Mouse (Mus musculus) MEL (cell line): ENCODE results near the gene Slc29a1. TPM values are rescaled to one million over a fixed set of nuclear protein-coding genes. Genes with fewer than 3 reads are reported as not detected.

Source experiments
- DNase-seq: peaks from one replicate; pipeline ENCODE4 v3.0.0; 2011; ENCODE audit warnings: low read depth, low spot score
- H3K27ac ChIP-seq: 2 replicates; pipeline ENCODE4 v1.5.1; 2012; ENCODE audit warnings: low read depth, mild to moderate bottlenecking, control low read depth, low read length, moderate library complexity; ENCODE audit not compliant: control insufficient read depth
- H3K27me3 ChIP-seq, 2 experiments: fragments of 150-350 bp in 1 of 2; sonication (generic) in 1 of 2; 2 replicates each; pipeline ENCODE4 v1.6.1; 2012; ENCODE audit warnings: low read length in 2 of 2, mild to moderate bottlenecking in 2 of 2, improper control_type of control experiment in 1 of 2, moderate library complexity in 1 of 2; ENCODE audit not compliant: insufficient read depth in 2 of 2, control insufficient read depth in 1 of 2
- H3K36me3 ChIP-seq, 2 experiments: 2 replicates each; pipeline ENCODE4 v1.6.1; 2012 to 2014; ENCODE audit warnings: low read length in 2 of 2, improper control_type of control experiment in 1 of 2, inconsistent platforms in 1 of 2, mild to moderate bottlenecking in 1 of 2; ENCODE audit not compliant: insufficient read depth in 2 of 2, control insufficient read depth in 1 of 2
- H3K4me1 ChIP-seq, 2 experiments: fragments of 150-350 bp in 1 of 2; sonication (generic) in 1 of 2; 2 replicates each; pipeline ENCODE4 v1.6.1; 2012; ENCODE audit warnings: low read length in 2 of 2, improper control_type of control experiment in 1 of 2, mild to moderate bottlenecking in 1 of 2; ENCODE audit not compliant: insufficient read depth in 2 of 2, control insufficient read depth in 1 of 2
- H3K4me3 ChIP-seq, 2 experiments: fragments of 150-350 bp in 1 of 2; sonication (generic) in 1 of 2; 2 replicates each; pipeline ENCODE4 v1.5.1; 2012; ENCODE audit warnings: low read depth in 2 of 2, low read length in 2 of 2, mild to moderate bottlenecking in 2 of 2, moderate library complexity in 2 of 2, control low read depth in 1 of 2, improper control_type of control experiment in 1 of 2; ENCODE audit not compliant: control insufficient read depth in 1 of 2, insufficient read depth in 1 of 2
- H3K79me2 ChIP-seq: 2 replicates; pipeline ENCODE4 v1.6.1; 2012; ENCODE audit warnings: mild to moderate bottlenecking, low read length, moderate library complexity; ENCODE audit not compliant: control insufficient read depth, poor library complexity, insufficient read depth
- H3K9ac ChIP-seq: 2 replicates; pipeline ENCODE4 v1.6.1; 2012; ENCODE audit warnings: low read depth, mild to moderate bottlenecking, control low read depth, low read length, moderate library complexity; ENCODE audit not compliant: control insufficient read depth, poor library complexity, severe bottlenecking
- H3K9me3 ChIP-seq: fragments of 150-350 bp; sonication (generic); replicated peaks from 2 replicates; pipeline ENCODE4 v1.6.1; 2012; ENCODE audit warnings: mild to moderate bottlenecking, low read length, improper control_type of control experiment, moderate library complexity; ENCODE audit not compliant: insufficient read depth
- BHLHE40 ChIP-seq: IDR thresholded peaks from 2 replicates; pipeline ENCODE4 v1.6.1; 2012; ENCODE audit warnings: low read depth, mild to moderate bottlenecking, inconsistent platforms, low read length, improper control_type of control experiment, borderline replicate concordance
- CHD1 ChIP-seq: IDR thresholded peaks from 2 replicates; pipeline ENCODE4 v1.6.1; 2012; ENCODE audit warnings: low read depth, mild to moderate bottlenecking, inconsistent platforms, low read length, improper control_type of control experiment
- CHD2 ChIP-seq: IDR thresholded peaks from 2 replicates; pipeline ENCODE4 v1.6.1; 2011; ENCODE audit warnings: low read length, improper control_type of control experiment
- CTCF ChIP-seq, 3 experiments: IDR thresholded peaks in 2 of 3; conservative IDR thresholded peaks in 1 of 3; 2 replicates each; pipeline ENCODE4 v1.5.1; 2011 to 2012; ENCODE audit warnings: low read length in 3 of 3, low read depth in 2 of 3, mild to moderate bottlenecking in 2 of 3, improper control_type of control experiment in 1 of 3, inconsistent platforms in 1 of 3, mixed read lengths in 1 of 3, moderate library complexity in 1 of 3; ENCODE audit not compliant: control insufficient read depth in 1 of 3, insufficient read depth in 1 of 3, poor library complexity in 1 of 3, severe bottlenecking in 1 of 3
- EP300 ChIP-seq, 2 experiments: IDR thresholded peaks; 2 replicates each; pipeline ENCODE4 v1.6.1; 2011; ENCODE audit warnings: improper control_type of control experiment in 2 of 2, low read length in 2 of 2, low read depth in 1 of 2, mild to moderate bottlenecking in 1 of 2
- ETS1 ChIP-seq: IDR thresholded peaks from 2 replicates; pipeline ENCODE4 v1.6.1; 2012; ENCODE audit warnings: low read depth, mild to moderate bottlenecking, inconsistent platforms, low read length, improper control_type of control experiment, moderate library complexity
- GATA1 ChIP-seq: IDR thresholded peaks from 2 replicates; pipeline ENCODE4 v1.6.1; 2011; ENCODE audit warnings: low read depth, low read length, improper control_type of control experiment
- MXI1 ChIP-seq: IDR thresholded peaks from 2 replicates; pipeline ENCODE4 v1.6.1; 2011; ENCODE audit warnings: mild to moderate bottlenecking, low read depth, low read length, improper control_type of control experiment
- MYC ChIP-seq: IDR thresholded peaks from 2 replicates; pipeline ENCODE4 v1.6.1; 2011; ENCODE audit warnings: low read depth, mild to moderate bottlenecking, low read length, improper control_type of control experiment, moderate library complexity
- NELFE ChIP-seq: IDR thresholded peaks from 2 replicates; pipeline ENCODE4 v1.6.1; 2011; ENCODE audit warnings: low read depth, low read length, improper control_type of control experiment
- POLR2A ChIP-seq, 2 experiments: IDR thresholded peaks; 2 replicates each; pipeline ENCODE4 v1.6.1; 2011 to 2012; ENCODE audit warnings: low read length in 2 of 2, mild to moderate bottlenecking in 2 of 2, control low read depth in 1 of 2, improper control_type of control experiment in 1 of 2, low read depth in 1 of 2, moderate library complexity in 1 of 2; ENCODE audit not compliant: control insufficient read depth in 1 of 2, insufficient read depth in 1 of 2, poor library complexity in 1 of 2
- POLR2AphosphoS5 ChIP-seq: IDR thresholded peaks from 2 replicates; pipeline ENCODE4 v1.6.1; 2012; ENCODE audit warnings: low read depth, borderline replicate concordance, mild to moderate bottlenecking, inconsistent platforms, low read length, moderate library complexity, mixed read lengths
- RAD21 ChIP-seq: IDR thresholded peaks from 2 replicates; pipeline ENCODE4 v1.6.1; 2011; ENCODE audit warnings: mild to moderate bottlenecking, low read depth, low read length, improper control_type of control experiment
- RCOR1 ChIP-seq: IDR thresholded peaks from 2 replicates; pipeline ENCODE4 v1.6.1; 2012; ENCODE audit warnings: low read depth, mild to moderate bottlenecking, inconsistent platforms, low read length, improper control_type of control experiment
- SMC3 ChIP-seq: IDR thresholded peaks from 2 replicates; pipeline ENCODE4 v1.6.1; 2011; ENCODE audit warnings: low read depth, low read length, improper control_type of control experiment
- TAL1 ChIP-seq: IDR thresholded peaks from 2 replicates; pipeline ENCODE4 v1.6.1; 2012; ENCODE audit warnings: mild to moderate bottlenecking, inconsistent platforms, low read length, moderate library complexity, mixed read lengths
- TBP ChIP-seq: IDR thresholded peaks from 2 replicates; pipeline ENCODE4 v1.8.0; 2011; ENCODE audit warnings: low read depth, low read length, improper control_type of control experiment
- TCF12 ChIP-seq: IDR thresholded peaks from 2 replicates; pipeline ENCODE4 v1.6.1; 2014; ENCODE audit warnings: low read depth, mild to moderate bottlenecking, inconsistent platforms, low read length, improper control_type of control experiment, moderate library complexity
- UBTF ChIP-seq: IDR thresholded peaks from 2 replicates; pipeline ENCODE4 v1.6.1; 2012; ENCODE audit warnings: low read depth, mild to moderate bottlenecking, inconsistent platforms, low read length, improper control_type of control experiment, moderate library complexity, borderline replicate concordance; ENCODE audit not compliant: insufficient read depth
- ZC3H11A ChIP-seq: IDR thresholded peaks from 2 replicates; pipeline ENCODE4 v1.6.1; 2012; ENCODE audit warnings: low read depth, mild to moderate bottlenecking, inconsistent platforms, low read length, improper control_type of control experiment
- ZNF384 ChIP-seq: IDR thresholded peaks from 2 replicates; pipeline ENCODE4 v1.6.1; 2012; ENCODE audit warnings: low read depth, mild to moderate bottlenecking, inconsistent platforms, low read length, improper control_type of control experiment
- polyA plus RNA-seq, 2 experiments: library from polyadenylated mRNA; stranded (reverse) in 1 of 2; unstranded in 1 of 2; fragments of >175 nt in 1 of 2; fragments of >200 nt in 1 of 2; gene quantifications; 2 replicates each; pipeline versions ENCODE4 v1.2.1 to v1.2.4; 2012; ENCODE audit warnings: low replicate concordance in 2 of 2, low read depth in 1 of 2; ENCODE audit not compliant: insufficient read length in 2 of 2, insufficient read depth in 1 of 2, missing spikeins in 1 of 2
- total RNA-seq: library from RNA; depleted of rRNA; stranded (reverse); fragments of 300-350 nt; gene quantifications from 2 replicates; pipeline ENCODE4 v1.2.3, GENCODE M21; 2012; rRNA removed

The Slc29a1 gene
- total RNA-seq (200 and 238 TPM in 2 replicates), polyA plus RNA-seq (100 to 1,000 TPM in 1 of 2 experiments, not detected in 1; 341 TPM)

DNA sequence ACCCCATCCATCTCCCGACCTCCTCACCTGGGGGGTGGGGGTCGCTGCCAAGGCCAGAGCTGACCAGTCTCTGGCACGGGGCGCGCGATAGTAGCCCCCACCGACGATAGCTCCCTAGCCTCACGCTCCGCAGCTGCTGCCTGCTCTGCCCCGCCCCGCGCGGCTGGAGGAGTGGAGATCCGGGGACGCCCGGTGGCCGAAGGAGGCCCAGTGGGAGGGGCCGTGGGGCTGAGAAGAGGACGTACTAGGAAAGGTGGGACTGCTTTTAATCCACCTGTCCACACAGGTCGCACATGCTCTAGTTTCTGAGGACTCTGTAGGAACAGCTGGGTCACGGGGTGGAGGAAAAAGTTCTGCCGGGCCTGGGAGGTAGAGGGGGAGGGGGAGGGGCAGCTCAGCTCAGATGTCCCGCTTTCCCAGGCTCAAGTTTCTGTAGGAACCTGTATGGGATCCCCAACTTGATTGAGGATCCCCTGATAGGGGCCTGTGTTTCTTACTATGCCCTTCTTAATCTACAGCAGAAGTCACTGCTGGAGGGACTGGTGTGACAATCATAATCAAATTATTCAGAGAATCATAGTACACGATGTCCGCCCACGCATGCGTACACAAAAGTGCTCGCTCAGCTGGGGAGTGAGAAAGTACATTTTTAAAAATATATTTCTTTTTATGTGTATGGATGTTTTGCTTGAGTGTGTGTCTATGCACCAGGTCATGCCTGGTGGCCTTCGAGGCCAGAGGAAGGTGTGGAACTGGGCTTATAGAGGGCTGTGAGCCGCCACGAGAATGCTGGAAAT, at the start of gene Slc29a1:
Gene Slc29a1 (minus strand): TSS at position 161 of the 797 bp plus-strand sequence.
- H3K4me1 ChIP-seq, result peaks cover 19 to 28% of the 10 kb centered on the region in 2 experiments

DNA sequence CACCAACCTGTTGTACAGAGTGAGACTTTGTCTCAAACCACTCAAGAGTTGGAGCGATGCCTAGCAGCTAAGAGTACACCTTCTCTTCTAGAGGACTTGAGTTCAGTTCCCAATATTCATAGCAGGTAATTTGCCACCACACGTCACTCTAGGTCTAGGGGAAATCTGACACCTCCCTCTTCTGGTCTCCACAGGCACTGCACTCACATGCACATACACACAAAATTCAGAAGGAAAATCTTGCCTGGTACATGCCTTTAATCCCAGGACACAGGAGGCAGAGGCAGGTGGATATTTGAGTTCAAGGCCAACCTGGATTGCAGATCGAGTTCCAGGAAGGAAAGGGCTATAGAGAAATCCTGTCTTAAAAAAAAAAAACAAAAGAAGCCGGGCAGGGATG, 44.8 kb upstream of the Slc29a1 start:
- Histone ChIP-seq H3K27me3 (peaks cover 7 to 12% of the 10 kb centered on the region in 2 experiments; a peak in 3 of 4 replicates), H3K9me3 (no peaks in the 10 kb centered on the region), H3K36me3 (no peaks in the 10 kb centered on the region), H3K4me3 (no peak overlapping the region), H3K79me2 (no peaks in the 10 kb centered on the region), H3K27ac (no peak overlapping the region), H3K9ac (no peak overlapping the region), H3K4me1 (no peaks in the 10 kb centered on the region)
- peak in 2 of 3 experiments; percentile 11 to 38; a peak in 2 of 6 replicates for TF ChIP-seq CTCF (IDR thresholded peaks at IDR 0.05 in 2 of 3, conservative IDR thresholded peaks at IDR 0.05 in 1 of 3; ENCODE audit: control insufficient read depth in 1 of 3, insufficient read depth in 1 of 3, low read depth in 2 of 3, low read length in 3 of 3, poor library complexity in 1 of 3, severe bottlenecking in 1 of 3)
- TF ChIP-seq RAD21, result peak; percentile 0; the same call in 1 of the 2 replicates
- TF ChIP-seq RCOR1, result no peak
- TF ChIP-seq EP300 (IDR thresholded peaks at IDR 0.05; ENCODE audit: low read depth in 1 of 2, low read length in 2 of 2), result no peak
- TF ChIP-seq ZNF384, result no peak
- TF ChIP-seq GATA1, result no peak
- TF ChIP-seq UBTF, result no peak
- no peak for TF ChIP-seq MXI1
- TF ChIP-seq TBP, result no peak
- TF ChIP-seq SMC3, result 0 out of 2 replicates have a peak, but pooled peaks have one; percentile 13
- TF ChIP-seq MYC, result no peak
- TF ChIP-seq POLR2AphosphoS5, result no peak
- no peak for TF ChIP-seq CHD2
- peak; percentile 26 for DNase-seq

More for the DNA sequence above, at the start of gene Slc29a1:
- Histone ChIP-seq H3K9me3 (no peaks in the 10 kb centered on the region), H3K9ac (no peak within 1 kb of the TSS), H3K27me3 (no peaks in the 10 kb centered on the region), H3K27ac (peak within 1 kb of the TSS; percentile 50), H3K79me2 (peaks cover 9% of the 10 kb centered on the region), H3K4me3 (no peak within 1 kb of the TSS), H3K36me3 (peaks cover 0 to 26% of the 10 kb centered on the region in 2 experiments; a peak in 2 of 4 replicates)
- DNase-seq, result no peak
- TF ChIP-seq GATA1 (no peak), RAD21 (no peak), MXI1 (no peak), CHD1 (no peak), TAL1 (no peak), CTCF (IDR thresholded peaks at IDR 0.05 in 2 of 3, conservative IDR thresholded peaks at IDR 0.05 in 1 of 3; ENCODE audit: control insufficient read depth in 1 of 3, insufficient read depth in 1 of 3, low read depth in 2 of 3, low read length in 3 of 3, poor library complexity in 1 of 3, severe bottlenecking in 1 of 3) (no peak), BHLHE40 (no peak), POLR2A (IDR thresholded peaks at IDR 0.05; ENCODE audit: control insufficient read depth in 1 of 2, insufficient read depth in 1 of 2, low read depth in 1 of 2, low read length in 2 of 2, poor library complexity in 1 of 2) (no peak), TCF12 (no peak), UBTF (no peak), SMC3 (no peak), ETS1 (no peak), NELFE (no peak), ZC3H11A (no peak)
